Mouse (Mus musculus) thymus, postnatal 25 days (tissue): ENCODE data around the gene Nek9.

ENCODE experiments used
- DNase-seq: peaks from one replicate; pipeline ENCODE4 v3.0.0; 2022

The Nek9 gene

DNA sequence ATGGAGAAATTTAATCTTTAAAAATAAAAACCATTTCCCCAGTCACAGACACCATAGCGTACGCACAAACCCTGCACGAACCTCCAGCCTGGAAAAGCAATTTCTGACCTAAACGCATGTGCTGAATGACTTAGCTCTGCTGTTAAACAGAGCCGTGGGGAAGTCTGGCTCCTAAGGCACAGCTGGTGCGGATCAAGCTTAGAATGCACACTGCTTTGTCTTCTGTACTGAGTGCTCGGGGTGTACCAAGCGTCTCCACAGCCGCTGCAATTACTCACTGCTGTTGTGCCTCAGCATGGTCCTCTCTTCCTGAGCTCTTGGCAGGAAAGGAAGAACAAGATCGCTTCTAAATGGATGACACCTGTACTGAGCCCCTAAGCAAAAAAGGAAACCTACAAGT is 76.7 kb downstream of the Nek9 start:
- no peak for DNase-seq

DNA sequence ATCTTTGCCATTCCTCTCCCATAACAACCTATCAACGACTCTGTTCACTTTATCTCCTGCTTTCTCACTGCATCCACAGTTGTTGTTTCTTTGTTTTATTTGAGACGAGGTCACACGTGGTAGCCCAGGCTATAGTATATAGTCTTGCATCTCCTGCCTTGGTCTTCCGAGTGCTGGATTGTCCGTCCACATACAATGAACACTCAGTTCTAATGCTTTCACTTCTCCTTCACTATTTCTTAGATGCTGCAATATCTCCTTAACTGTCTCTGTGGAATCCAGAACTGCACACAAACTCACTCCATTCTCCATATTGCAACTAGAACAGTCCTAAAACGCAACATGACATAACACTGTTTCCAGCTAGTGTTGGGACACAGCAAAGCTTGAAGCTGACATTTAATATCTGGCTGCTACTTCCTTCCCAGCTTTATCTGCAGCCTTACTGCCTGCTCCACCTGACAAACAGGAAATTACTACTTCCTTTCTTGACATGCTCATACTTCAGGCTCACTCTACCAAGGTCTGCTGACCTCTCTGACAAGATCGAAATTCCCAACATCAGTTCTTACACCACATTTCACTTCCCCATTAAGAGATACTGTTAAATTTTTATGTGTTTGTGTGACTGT is 82.0 kb downstream of the Nek9 start:
- DNase-seq, result peak; percentile 25

DNA sequence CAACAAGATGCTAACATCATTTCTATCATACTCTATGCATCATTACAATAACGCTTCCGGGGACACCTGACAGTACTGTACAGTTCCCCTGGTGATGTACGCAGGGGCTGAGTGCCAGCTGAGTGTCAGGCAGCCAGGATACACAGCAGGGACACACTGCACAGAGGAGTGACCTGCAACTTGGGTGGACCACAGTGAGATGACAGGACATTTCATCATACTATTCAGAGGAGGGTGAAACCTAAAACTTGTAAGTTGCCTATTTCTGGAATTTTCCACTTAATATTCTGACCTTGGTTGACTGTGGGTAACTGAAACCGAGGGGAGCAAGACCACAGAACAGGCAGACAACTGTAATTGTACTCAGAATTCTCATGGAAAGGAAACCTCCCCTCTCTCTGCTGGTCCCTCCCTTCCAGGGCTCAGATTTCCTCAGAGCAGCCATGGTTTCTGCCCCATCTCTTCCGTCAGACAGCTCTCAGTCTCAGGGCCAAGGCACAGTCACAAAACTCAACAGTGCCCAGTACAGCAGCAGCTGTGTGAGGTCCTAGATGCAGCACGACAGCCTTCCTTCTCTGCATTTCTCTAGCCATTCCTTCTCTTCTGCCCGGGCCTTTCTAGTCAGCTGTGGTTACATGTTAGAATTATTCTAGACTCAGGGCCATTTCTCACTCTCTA is 82.9 kb downstream of the Nek9 start:
- DNase-seq, result no peak

DNA sequence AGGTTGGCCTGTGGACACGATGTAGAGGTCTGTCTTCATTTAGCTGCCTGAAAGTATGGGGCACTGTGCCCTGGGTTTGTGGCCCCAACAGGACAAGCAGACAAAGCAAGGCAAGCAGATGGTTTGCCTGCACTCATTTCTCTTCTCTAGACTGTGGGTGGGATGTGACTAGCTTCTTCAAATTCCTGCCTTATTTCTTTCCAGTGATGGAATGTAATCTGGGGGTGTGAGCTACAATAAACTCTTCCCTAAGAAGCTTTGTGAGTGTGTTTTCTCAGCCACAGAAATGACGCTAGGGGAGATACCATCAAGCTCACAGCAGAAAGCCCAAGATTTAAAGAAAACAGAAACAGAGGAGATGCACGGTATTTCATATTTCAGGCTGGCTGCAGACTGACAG is 87.1 kb downstream of the Nek9 start:
- DNase-seq, result no peak
